Mouse (Mus musculus) T-cell, adult 2 months (primary cell): ENCODE results near the gene Map3k3.
A peak's percentile ranks its signal among the peaks of the same experiment; 100 is the strongest.

ENCODE experiments used
- DNase-seq: peaks from one replicate; pipeline ENCODE4 v3.0.0; 2022; ENCODE audit warnings: low spot score

Gene Map3k3

DNA sequence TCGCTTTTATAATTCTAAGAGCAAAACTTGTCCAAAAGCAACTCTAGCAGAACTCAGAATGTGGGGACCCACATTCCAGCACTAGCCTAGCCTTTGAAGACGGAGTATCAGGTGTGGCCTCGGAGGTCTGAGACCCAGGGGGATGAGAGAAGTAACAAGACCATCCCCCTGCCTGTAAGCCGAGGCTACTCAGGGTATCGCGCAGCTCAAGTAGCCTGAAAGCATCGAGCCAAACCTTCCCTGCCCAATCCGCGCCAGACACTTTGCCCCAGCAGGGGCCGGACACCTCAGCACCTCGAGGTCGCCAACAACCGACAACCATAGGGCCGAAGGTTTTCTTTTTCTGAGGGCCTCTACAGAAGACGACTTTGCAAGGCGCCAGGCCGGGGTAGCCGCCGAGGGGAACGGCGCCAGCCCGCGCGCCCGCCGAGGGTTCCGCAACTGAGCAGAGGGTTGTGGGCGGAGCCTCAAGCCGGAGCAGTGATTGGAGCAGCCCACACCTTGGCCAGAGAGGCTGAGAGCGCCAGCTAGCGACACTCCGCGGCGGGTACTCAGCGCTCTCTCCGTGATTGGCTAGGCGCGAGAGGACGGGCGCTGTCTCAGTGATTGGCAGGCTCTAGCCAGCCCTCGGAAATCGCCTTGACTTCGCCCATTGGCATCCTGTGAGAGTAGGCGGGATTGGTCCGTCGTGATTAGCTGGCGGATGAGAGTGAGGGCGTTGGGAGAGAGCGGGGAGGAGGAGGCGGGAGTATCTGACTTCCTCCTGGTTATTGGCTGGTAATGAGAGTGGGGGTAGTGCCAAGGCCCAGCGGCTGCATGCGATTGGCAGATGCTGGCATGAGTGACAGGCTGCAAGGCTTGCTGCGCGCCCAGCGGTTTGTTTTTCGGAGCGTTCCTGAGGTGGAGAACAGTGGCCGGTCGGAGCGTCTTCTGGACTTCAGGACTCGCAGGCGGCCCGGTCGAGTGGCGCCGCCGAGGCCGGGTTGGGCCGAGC is at the start of gene Map3k3:
TSS of gene Map3k3 (plus strand) at position 906 of the 994 bp plus-strand sequence.
- peak; percentile 100 for DNase-seq

DNA sequence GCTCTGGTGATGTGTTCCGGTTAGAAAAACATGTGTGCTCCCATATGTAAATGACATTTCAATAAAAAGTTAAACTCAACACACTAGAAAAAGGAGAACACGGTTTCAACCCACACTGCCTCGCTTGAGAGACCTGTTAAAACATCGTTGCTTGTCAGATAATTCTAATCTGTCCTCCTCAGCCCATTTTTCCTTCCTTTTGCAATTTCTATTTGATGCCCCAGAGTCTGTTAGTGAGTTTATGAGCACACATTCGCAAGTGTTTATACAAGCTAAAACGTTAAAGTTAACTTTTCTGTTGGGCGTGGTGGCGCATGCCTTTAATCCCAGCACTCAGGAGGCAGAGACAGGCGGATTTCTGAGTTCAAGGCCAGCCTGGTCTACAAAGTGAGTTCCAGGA is 49.4 kb upstream of the Map3k3 start:
- DNase-seq = no peak

DNA sequence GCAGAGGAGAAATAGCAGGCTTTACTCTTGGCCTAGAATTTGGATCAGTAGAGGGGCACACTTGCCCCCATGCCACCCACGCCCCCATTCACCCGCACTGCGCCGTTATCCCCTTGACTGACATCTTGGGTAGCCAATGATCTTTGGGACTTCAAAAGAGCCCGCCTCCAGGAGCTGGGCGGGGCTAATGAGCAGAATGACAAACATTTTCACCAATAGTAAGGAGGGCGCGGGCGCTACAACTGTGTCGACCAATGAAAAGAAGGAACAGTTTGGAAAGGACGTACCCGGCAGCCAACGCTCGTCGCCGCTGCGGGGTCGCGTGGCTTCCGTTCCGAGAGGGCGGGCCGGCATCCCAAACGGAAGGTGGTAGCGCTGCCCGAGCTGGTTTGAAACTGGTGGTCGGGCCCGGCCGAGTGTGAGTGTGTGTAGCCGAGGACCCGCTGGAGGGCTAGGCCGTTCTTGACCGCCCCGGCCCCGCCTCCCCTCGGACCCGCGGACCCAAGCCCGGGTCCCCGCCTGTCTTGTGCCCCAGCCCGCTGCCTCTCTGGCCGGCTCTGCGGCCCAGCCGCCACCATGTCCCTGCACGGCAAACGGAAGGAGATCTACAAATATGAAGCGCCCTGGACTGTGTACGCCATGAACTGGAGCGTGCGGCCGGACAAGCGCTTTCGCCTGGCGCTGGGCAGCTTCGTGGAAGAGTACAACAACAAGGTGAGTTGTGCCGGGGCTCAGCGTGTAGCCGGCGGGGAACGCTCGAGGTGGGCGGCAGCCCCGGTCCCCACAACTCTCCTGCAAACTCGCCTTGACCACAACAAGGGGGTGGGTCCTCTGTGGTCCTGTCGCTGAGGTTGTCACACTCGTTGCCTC is 47.6 kb upstream of the Map3k3 start, which contains the start of gene Dcaf7:
TSS of gene Dcaf7 (plus strand) at position 325 of the 870 bp plus-strand sequence.
- DNase-seq = peak; percentile 97

DNA sequence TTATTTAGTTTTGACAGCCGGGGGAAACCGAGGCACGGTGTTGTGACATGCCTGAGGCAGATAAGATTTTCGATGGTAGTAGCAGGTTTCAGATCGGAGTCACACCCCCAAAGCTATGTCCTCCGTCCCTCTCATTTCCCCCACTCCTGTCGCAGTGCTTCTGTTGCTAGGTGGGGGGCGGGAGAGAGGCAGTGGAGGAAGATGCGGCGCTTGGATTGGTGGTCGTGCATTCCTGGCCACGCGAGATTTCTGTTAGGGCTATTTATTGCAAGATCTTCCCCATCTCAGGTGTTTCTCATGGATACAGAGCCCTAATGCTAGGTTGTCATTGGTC is 47.0 kb upstream of the Map3k3 start:
- DNase-seq = peak; percentile 57

DNA sequence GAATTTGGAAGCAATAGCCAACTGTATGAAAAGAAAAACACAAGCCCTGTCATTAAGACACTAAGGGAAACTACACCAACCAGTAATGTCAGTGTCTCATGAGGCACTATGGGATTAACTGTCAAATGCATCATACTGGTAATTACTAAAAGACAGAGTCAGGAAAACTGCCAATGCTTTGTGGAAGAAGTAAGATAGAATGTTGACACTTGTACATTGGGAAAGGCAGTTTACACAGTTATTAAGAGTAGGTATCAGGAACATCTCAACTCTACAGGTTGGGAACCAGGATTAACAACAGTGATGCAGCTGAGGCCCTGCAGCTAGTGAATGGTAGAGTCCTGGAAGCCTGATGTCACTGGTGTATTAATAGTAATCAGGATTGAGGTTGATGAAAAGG is 40.1 kb upstream of the Map3k3 start:
- DNase-seq = no peak

DNA sequence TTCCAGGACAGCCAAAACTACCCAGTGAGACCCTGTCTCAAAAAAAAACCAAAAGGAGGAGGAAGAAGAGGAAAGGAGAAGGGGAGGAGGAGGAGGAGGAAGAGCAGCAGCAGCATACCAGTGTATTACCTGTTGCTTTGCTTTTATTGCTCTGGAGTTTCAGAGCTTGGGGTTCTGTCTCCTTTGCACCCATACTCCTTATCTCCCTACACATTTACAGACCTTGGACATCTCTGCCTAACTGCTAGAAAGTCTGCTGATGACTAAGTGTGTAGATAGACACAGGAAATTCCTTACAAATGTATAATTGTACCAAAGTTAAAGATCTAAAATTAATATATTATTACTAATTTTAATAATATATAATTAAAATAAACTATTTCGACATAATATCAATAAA is 39.2 kb upstream of the Map3k3 start:
- DNase-seq = no peak

DNA sequence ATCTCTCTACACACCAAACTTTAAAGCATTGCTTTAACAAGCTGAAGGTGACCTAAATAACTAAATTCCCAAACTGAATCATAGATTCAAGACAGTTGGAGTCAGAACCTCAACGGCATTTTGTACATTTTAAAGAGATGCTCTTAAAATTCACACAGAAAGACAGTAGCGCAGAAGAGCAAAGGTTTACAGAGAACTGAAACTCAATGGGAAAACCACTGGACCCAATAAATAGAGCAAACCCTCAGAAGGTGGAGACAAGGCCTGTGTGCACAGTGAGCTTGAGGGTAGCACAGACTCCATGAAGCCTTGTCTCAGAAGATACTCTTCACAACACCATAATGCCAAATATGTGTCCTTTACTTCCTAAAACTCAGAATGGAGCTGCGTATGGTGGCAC is 38.6 kb upstream of the Map3k3 start:
- DNase-seq = no peak

DNA sequence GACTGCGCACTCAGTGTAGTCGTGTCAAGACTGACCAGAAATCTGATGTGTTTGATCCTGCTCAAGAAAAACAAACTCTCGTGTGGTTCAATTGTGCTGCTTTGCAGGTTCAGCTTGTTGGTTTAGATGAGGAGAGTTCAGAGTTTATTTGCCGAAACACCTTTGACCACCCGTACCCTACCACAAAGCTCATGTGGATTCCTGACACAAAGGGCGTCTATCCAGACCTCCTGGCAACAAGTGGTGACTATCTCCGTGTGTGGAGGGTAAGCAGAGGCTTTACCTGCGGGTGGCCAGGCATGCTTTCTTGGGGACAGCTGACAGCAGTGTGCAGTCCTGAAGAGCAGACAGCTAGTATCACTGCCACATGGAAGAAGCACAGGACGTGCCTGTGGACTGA is 37.8 kb upstream of the Map3k3 start:
- DNase-seq = no peak

DNA sequence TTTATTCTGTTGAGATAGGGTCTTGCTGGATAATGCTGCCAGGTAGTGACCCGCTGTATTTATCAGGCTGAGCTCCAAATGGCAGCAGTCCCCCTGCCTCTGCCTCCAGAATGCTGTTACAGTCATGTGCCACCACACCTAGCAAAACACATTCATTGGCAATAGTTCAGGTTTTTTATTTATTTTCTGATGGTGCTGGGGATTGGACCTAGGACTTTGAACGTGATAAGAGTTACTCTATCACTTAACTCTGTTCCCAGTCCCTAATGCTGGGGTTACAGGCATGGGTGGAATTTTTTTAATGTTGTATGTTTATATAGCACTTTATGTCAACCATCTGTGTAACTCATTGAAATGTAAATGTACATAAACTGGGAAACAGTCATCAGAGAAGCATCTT is 30.5 kb upstream of the Map3k3 start:
- DNase-seq = no peak

DNA sequence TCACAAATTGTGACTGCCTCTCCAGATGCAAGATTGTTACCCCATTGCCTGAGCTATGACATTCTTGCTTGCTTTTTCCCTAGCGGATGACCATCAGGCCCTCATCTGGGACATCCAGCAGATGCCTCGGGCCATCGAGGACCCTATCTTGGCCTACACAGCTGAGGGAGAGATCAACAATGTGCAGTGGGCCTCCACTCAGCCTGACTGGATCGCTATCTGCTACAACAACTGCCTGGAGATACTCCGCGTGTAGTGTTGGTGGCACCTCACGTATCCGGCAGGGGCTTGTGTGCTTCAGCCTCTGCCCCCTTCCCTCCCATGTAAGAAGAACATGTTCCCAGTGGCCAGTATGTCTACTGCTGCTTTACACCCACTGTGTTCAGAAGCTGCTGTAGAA is 29.8 kb upstream of the Map3k3 start:
- DNase-seq = no peak

DNA sequence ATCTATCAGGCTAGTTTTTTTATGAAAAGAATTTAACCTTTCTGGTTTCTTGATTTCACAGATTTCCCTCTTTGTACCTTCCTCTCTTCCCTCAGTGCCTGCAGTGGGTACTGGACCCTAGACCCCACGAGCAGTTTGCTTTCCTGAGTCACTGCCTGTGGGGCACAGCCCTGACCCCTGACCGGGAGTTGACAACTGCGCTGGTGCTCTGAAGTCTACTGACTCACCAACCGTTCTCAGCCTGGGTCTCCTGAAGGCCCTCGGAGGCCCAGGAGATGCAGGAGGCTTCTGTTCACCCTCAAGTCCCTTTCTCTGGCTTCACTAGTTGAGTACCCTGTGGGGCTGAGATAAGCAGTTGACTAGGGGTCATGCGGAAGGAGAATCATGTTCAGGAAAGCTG is 29.1 kb upstream of the Map3k3 start:
- DNase-seq = no peak

DNA sequence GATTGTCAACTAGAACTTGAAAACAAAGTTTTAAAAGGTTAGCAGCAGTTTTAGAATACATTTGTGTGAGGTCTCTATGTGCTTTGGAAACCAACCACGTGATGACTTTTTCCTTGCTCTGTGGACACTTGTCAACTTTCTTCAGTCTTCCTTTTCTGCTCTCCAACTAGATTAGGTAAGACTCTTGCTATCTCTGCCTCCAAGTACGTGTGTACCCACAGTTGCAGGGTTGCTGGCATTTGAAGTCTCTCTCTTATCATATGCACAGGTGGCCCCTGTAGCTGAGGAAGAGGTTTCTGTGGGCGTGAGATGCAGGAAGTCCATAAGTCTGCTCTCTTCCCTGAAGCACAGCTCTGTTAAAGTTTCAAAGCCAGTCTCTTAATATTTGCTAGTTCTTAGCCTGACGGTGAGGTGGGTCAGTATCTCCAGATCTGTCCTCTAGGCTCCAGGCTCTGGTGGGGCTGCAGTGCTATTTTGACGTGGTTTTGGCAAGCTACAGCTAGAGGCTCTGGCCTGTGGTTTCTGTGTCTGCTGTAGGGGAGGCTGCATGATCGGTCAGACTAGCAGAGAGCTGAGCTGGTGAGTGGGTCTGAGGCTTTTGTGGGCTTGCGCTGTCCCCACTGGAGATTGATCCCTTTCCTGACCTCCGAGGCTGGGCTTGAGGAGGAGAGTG is 27.5 kb upstream of the Map3k3 start:
- peak; percentile 69 for DNase-seq

DNA sequence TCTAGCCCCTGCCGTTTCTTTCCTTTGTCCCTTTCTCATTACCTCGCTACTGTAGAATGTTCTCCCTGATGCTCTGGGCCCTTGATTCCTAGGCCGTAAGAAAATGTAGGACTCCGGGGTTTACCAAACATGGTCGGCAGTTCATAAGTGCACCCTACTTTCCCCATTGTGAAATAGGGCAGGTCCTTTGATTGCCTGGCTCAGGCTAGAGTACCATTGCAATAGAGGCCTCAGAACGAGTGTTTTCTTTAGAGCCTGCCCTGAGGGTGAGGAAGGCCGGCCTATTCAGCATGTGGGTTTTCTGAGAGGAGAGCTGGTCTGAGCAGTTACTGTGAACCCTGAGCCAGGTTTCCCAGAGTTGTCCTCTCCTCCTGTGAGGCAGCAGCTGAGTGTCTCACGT is 26.4 kb upstream of the Map3k3 start:
- no peak for DNase-seq

DNA sequence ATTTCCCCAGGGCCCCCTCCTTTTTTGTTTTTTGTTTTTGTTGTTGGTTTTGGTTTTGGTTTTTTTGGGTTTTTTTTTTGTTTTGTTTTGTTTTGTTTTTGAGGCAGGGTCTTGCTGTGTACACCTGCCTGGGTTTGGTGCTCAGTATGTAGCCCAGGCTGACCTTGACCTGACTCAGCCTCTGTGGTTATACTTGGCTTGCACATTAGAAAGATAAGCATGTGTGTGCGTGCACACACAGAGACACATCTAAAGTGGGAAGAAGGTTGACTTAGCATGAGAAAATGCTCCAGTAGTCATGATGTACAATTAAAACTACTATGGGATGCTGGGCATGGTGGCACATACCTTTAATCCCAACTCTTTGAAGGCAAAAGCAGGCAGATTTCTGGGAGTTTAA is 23.9 kb upstream of the Map3k3 start:
- DNase-seq = no peak

DNA sequence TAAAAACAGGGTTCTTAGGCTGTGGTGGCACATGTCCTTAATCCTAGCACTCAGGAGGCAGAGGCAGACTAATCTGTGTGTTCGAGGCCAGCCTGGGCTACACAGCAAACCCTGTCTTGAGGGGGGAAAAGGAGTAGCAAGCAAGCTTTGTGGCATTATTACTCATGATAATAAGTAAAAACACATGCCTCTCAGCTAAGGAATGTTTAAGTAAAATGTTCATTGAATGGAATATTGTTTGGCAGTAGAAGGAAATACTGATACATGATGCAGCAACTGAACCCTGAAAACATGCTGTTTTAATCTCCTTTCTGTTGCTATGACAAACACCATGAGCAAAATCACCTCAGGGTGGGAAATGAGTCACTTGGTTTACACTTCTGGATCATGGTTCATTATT is 23.1 kb upstream of the Map3k3 start:
- DNase-seq = no peak

DNA sequence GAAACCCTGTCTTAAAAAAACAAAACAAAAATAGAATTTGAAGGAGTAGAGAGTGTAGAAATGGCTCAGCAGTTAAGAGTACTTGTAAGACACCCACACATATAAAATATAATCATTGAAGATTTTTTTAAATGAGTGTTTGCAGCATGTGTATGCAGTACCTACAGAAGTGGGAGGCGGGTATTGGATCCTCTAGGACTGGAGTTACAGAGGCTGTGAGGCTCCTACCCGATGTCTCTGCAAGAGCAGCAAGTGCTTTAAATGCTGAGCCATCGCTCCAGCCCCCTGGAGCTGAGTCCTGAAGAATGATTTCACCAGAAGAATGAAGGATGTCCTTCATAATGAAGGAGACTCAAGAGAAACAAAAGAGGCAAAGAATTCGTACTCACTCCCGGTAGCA is 20.7 kb upstream of the Map3k3 start:
- DNase-seq = no peak

DNA sequence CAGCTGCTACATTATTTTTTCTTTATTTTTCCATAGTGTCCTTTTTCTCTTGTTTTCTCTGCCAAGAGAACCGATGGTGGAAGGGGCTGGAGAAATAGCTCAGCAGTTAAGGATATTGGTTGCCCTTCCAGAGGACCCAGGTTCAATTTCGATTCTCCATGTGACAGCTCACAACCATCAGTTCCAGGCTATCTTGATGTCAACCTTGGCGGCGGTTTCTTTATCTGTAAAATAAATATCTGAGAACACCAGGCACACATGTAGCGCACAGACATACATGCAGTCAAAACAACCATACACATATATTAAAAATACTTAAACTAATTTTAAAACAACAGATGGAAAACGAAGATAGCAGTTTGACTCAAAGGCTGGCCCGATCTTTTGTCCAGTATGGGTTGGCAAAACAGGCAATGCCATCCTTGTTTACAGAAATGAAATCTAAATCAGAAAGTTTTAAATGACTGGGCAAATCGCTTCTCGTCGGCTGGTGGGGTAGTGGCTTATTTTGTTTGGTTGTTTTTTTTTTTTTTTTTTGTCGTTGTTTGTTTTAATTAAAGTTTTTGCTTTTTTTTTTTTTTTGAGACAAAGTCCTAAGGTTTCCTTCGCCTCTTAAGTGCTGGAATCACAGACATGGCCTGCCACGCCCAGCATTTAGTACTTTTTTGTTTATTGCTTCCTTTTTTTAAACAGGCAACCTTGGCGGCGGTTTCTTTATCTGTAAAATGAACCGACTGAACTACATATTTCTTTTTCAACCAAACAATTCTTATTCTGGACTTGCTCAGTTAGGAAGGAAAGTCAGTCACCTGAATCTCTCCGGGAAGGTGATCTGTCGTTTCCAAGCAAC is 19.1 kb upstream of the Map3k3 start:
- DNase-seq = no peak

DNA sequence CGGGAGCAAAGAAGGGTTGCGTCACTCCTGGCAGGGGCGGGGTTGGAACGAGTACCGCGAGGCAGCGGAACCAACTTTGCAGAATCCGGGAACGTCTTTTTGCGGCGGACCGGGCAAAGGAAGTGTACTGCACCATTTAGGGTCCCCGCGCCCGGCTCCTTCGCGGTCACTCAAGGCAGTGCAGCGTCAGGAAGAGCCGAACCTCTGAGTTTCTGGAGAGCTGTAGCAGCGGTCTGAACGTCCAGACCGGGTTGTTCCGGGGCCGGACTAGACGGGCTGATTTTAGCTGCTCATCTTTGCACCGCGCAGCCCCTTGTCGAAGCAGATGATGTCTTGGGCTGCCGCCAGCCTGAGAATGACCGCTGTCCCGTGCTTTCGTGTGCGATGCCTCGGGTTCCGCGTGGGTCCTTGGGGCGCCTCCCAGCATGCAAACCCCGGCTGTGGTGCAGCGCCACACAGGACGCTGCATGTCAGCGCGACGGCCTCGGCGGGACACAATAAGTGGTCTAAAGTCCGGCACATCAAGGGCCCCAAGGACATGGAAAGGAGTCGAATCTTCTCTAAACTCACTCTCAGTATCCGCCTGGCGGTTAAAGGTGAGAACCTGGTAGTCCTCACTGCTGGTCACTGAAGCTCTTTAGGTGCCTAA is 18.4 kb upstream of the Map3k3 start, which contains the start of gene Taco1:
TSS of gene Taco1 (plus strand) at position 139 of the 649 bp plus-strand sequence.
- peak; percentile 92 for DNase-seq

DNA sequence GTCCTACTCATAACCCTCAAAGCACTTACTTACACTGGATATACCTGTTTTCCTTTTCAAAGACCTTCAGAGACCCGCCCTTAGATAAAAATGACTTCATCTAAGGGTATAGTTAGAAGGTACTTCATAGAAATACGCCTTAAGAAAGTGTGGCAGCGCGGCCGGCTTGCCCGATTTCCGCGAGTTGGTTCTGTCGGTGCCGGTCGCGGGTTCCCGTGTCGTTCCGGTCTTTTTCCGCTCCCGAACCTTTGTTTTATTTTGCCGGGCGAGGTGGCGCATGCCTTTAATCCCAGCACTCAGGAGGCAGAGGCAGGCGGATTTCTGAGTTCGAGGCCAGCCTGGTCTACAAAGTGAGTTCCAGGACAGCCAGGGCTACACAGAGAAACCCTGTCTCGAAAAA is 17.8 kb upstream of the Map3k3 start:
- DNase-seq = peak; percentile 24

DNA sequence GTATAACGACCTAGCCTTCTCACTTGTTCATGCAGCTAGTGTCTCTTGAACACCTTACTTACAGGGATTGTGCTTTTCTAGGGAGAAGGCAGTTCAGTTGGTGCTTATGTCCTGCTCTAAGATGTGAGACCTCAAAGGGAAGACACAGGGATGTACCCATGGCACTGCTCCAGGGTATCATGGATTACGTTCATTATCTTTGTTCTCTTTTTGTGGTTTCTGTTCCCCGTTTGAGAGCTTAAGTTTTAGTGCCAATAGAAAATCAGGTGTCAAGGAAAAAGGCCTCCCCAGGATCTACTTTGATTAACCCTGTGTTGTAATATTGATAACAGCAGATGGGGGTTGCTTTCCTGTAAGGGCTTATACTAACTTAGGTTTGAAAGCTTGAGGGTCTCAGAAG is 10.6 kb upstream of the Map3k3 start:
- no peak for DNase-seq

DNA sequence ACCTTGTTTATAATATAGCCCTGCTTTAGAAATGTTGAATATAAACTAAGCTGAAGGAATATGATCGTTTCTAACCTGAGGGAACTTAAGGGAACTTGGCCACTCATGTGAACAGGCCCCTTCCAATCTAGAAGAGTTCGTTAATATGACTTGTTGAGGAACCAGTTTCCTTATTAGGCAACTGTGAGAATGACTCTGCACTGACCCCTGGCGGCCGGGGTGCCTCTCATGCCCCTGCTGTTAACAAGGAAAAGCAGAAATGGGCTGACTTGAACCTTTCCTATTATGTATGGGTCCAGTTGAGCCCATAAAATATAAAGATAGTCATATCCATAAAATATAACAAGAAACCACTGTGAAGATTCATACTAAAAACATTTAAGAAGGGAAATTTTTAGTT is 8.1 kb upstream of the Map3k3 start:
- peak; percentile 73 for DNase-seq
